ENCODE assay signal across 16 mouse cellular contexts in the genomic region with DNA sequence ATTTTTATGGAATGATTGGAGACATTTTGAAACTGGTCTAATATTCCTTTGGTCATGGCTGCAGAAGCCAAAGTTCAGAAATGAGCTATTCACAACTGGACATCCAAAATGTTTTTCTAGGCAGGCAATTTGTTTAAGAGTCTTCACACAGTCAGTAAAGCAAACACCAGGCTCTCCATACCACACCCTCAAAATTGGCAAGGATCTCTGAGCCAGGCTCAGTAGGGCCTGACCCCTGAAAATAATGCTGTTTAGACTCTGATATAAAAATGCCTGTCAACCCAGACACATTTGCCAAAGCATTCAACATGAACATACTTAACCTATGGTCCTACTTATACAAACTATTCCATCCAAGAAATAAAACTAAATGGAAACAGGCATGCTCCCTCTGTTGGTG.
"Had no signal": no experiment of that assay in that cellular context is flagged by ENCODE, and none has a peak within 500 bp of the region (broad histone marks: within the 10 kb centered on the region; RNA-seq: fewer than 3 reads in every experiment).

No protein-coding gene starts in this region.

- H3K4me2 ChIP-seq: lung, embryonic 15.5 days; midbrain, embryonic 11.5 days; midbrain, embryonic 13.5 days; midbrain, embryonic 15.5 days; neural tube, embryonic 12.5 days; stomach, embryonic 15.5 days had no signal

- H3K4me1 ChIP-seq: lung, embryonic 15.5 days; megakaryocyte, embryonic 14.5 days; midbrain, embryonic 13.5 days; midbrain, embryonic 15.5 days; neural tube, embryonic 12.5 days; stomach, embryonic 15.5 days had no signal

- ATAC-seq: lung, postnatal 0 days; midbrain, embryonic 13.5 days; midbrain, embryonic 15.5 days had no signal

- H3K4me3 ChIP-seq: lung, embryonic 15.5 days; megakaryocyte, embryonic 14.5 days; midbrain, embryonic 13.5 days; midbrain, embryonic 15.5 days; neural tube, embryonic 12.5 days; stomach, embryonic 15.5 days had no signal

- H3K27ac ChIP-seq: lung, embryonic 15.5 days; macrophage; midbrain, embryonic 13.5 days; midbrain, embryonic 15.5 days; neural tube, embryonic 12.5 days; stomach, embryonic 15.5 days; stomach, postnatal 0 days had no signal

- H3K9ac ChIP-seq: lung, embryonic 15.5 days; midbrain, embryonic 13.5 days; midbrain, embryonic 15.5 days; neural tube, embryonic 12.5 days; stomach, embryonic 15.5 days had no signal

- H3K9me3 ChIP-seq: lung, embryonic 15.5 days; megakaryocyte, embryonic 14.5 days; midbrain, embryonic 13.5 days; midbrain, embryonic 15.5 days; neural tube, embryonic 12.5 days; stomach, embryonic 15.5 days had no signal

- H3K27me3 ChIP-seq: lung, embryonic 15.5 days; megakaryocyte, embryonic 14.5 days; midbrain, embryonic 13.5 days; midbrain, embryonic 15.5 days; neural tube, embryonic 12.5 days; stomach, embryonic 15.5 days had no signal

- DNase-seq: lung, postnatal 14 days; lung, postnatal 36 days; right cerebral cortex, postnatal 14 days; thymus, adult 2 months; thymus, postnatal 25 days; thymus, postnatal 4 days had no signal

- H3K36me3 ChIP-seq: lung, embryonic 15.5 days; midbrain, embryonic 13.5 days; midbrain, embryonic 15.5 days; neural tube, embryonic 12.5 days; stomach, embryonic 15.5 days had no signal
